Mouse (Mus musculus) urinary bladder, postnatal 0 days (tissue): ENCODE measurements around the gene Rgl2. TPM values are rescaled to one million over a fixed set of nuclear protein-coding genes. Genes with fewer than 3 reads are reported as not detected.

Experiments
- microRNA-seq: library from miRNA; unstranded; fragments of <30 nt; microRNA quantifications from one replicate; pipeline ENCODE4, GENCODE M21; 2016
- polyA plus RNA-seq: library from polyadenylated mRNA; unstranded; fragments of >200 nt; fragmentation: Nextera tagmentation; extraction: Ambion mirVana; gene quantifications from 2 replicates; pipeline ENCODE4 v1.2.1, GENCODE M21; 2015

Gene Rgl2
- polyA plus RNA-seq = 23.8 and 27.2 TPM in 2 replicates

DNA sequence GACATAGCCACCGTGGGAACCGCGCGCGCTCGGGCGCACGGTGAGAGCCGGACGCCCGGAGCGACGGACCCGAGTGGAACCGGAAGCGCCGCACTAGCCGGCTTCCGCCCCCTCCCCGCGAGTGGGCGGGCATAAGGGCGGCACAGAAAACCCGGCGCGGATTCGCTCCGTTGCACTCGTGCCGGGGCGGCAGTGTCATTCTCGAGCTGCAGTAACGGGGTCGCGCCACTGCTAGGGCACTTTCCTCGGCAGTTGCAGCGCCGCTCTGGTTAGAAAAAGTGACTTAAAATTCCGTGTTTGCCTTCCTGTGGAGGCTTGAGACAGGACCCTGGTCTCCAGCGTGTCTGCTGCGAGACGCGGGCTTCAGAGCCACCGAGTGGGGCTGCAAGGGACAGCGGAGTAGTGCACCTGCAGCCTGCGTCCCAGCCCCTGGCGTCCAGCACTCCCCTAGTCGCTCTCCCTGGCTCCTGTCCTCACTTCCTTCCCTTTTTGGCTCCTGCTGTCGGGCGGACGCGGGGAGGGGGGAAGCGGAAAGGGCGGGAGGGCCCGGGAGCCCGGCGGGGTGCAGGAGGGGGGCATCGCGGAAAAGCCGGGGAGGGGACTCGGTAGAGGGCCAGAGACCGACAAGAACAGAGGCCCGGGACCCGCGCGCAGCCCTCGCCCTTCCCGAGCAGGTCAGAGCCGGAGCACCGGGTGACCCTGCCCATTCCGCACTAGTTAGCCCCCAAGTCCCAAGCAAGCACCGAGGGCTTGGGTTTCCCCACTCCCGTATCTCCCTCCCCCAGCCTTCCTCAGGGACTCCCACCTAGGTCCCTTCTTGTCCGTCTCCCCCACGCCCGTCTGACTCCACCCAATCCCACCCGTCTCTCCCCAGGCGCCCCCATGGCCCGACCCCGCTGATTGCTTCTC is at the start of gene Rgl2:
Gene Rgl2 (plus strand): TSS at position 173 of the 909 bp plus-strand sequence.

DNA sequence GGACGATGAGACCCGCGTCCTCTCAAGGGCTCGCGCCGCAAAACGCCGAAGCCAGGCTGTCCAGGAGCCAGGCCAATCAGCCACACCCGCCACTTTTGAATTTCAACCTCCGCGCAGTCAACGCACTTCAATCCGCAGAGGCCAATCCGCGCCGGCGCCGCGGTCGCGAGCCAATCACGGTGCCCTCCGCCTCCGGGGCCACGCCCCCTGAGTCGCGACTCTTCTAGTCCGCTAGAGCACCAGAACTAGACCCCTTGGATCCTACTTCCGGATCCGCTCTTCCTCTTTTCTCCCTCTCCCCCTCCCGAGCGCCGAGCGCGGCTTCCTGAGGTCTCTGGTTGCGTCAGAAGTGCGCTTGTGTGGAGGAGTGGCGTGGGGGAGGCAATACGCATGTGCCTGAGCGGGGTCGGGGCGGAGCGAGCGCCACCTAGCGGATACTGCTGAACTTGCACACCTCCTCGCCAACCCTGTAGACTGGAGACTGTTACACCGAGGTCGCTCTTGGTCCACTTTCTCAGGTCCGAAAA is 38.7 kb upstream of the Rgl2 start, which contains the start of gene Kifc1:
Gene Kifc1 (minus strand): TSS at position 129 of the 527 bp plus-strand sequence.

GRCm38 (mm10) chr17:33904835-33905234 is 24.5 kb upstream of the Rgl2 start, which contains the start of gene Platr17:
Platr17 (plus strand) TSS chr17:33905135.

DNA sequence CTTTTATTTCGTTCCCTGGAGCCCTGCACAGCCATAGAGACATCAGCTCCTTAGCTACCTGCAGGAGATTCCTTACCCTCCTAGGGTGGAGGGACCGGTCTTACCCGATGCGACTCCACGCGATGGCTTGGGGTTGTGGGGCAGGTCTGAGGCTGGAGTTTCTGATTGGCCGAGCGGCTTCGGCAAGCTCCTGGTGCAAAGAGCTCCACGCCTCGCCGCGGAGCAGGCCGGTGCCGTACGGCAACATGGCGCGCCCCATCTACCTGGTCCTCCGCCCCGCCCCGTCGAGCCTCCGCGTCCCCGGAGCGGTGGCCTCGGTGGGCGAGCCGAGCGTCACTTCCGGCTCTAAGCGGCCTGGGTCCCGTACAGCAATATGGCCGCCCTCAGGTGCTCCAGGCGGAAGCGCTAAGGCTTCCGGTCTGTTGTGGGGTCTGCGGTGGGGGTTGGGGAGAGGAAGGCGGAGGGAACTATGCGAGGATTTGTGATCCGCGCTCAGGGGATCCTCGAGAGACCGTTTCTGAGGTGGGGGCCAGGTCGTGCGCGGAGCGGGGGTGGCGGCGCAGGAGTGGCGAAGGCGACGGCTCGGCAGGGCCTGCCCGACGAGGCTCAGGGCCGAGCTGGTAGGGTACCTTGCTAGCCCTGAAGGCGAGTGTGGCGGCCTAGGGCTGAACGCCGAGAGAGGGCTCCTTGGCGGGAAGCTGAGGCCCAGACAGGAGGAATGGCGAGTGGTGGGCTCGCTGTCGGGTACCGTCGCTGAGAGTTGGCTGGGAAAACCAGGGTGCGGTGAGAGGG is 20.1 kb upstream of the Rgl2 start, which contains the start of gene Daxx:
Gene Daxx (plus strand): TSS at position 338 of the 792 bp plus-strand sequence.

DNA sequence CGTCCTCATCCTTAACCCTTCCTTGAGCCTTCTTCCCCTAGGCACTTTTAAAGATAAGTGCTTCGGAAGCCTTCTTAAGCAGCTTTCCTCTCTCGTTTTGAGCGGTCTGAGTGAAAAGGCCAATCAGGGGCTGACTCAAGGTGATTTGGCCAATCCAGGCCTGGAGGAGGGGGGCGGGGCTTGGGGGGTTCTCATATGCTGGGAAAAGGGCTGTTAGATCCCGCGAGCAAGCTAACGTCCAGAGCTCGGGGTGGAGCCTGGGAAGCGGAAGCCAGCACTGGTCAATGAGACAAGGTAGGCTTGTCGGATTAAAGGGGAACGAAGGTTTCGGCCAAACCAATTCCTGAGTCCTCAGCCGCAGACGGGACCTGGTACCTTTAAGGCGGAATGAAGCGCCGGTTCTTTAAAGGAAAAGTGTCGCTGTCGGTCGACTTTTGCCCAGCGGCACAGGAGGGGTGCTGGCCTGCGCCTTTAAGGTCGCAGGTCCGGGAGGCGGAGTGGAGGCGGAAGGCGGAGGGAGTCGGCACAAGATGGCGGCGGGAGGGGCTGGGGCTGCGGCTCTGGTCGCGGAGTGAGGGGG is 13.6 kb upstream of the Rgl2 start, which contains the start of the genes Tapbp and Zbtb22:
Gene Tapbp (plus strand): TSS at position 229 of the 580 bp plus-strand sequence.
Gene Zbtb22 (plus strand): TSS at position 234 of the 580 bp plus-strand sequence.

DNA sequence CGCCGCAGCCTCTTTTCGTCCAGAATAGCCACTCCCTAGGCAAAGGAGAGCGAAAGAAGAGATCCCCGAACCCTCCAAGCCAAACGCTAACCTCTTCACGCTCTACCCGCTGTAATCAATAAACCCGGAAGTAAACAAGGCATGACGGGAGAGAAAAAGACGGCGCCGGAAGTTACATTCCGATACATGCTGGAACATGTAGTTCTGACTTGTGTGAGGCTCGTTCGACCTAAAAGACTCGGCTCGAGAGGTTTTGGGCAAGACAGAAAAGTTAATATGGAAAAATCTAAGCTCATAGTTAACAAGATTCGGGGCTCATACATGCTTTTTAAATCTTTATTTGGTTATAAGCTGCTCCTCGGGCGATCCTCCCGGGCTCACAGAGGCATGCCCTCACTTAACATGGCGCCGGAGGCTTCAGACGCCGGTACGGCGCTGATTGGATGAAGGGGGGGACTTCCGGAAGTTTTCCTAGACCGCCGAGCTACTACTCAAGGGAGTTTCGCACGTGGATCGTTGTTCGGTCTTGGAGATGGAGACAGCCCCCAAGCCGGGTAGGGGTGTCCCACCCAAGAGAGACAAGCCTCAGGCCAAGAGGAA is 11.0 kb downstream of the Rgl2 start, which contains the start of the genes Pfdn6 and Wdr46:
Gene Pfdn6 (minus strand): TSS at position 138 of the 600 bp plus-strand sequence.
Gene Wdr46 (plus strand): TSS at position 455 of the 600 bp plus-strand sequence.

DNA sequence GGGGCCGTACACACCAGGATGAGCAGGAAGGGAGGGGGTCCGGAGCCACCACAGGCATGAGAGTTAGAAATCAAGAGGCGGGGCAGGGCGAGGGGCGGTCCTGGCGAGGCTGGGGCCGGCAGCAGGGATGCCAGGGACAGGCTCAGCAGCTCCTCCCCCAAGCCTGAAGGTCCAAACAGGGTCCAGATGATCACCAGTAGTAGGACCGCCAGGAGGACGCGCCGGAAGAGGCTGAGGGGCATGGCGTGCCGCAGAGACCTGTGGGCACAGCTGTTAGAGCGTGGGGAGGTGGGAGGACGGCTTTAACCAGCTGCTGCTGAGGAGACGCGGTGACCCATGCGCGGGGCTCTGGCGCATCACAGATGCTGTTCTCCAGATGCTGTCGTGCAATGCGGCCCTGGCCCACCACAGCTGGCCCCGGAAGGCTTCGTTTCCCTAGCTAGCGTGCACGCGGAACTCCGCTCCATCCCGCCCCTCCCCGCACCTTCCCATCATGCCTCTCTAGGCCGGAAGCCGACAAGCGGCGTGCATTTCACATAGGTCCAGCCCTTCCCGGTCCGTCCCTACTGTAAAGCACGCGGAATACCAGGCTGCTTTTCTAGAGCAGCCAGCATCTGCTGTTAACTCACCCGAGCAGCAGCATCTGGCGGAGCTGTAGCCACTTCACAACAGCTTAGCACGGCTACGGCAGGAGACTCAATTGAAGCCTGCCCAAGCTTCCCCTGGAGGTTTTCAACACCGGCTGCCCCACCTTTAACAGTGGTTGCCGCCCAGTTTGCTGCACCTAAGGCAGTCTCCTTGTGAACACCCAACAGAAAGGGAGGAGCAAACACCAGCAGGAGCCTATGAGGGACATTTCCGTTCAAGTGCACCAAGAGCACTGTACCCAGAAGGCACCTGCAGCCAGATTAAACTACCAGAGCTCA is 21.9 kb downstream of the Rgl2 start, which contains the start of gene B3galt4:
Gene B3galt4 (minus strand): TSS at position 468 of the 926 bp plus-strand sequence.

DNA sequence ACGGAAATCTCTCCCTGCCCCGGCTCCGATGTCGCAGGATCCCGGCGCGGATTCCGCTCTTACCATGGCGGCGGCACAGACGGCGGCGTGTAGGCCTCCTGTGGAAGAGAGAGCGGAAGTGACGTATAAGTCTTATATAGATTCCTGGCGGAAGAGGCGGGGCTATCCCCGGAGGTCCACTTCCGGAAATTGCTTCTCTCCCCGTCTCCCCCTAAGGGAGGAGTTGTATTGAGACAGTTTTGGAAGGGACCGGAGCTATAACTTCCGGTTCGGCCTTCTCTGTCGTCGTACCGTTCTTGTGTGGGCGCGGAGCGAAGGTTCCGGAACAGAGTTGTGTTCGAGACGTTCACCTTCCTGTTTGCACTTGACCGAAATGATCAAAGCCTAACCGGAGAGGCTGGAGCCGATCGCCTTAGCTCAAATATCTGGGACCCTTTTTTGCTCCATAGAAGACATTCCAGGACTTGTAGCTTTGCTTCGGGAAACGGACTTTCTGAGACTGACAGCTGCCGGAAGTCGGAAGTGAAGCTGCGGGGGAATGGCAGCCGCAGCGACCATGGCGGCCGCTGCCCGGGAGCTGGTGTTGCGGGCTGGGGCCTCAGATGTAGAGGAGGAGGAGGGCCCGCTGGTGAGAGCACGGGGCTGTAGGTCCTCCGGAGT is 26.3 kb downstream of the Rgl2 start, which contains the start of the genes Vps52 and Rps18:
Gene Vps52 (plus strand): TSS at position 258 of the 660 bp plus-strand sequence.
Gene Rps18 (minus strand): TSS at position 447 of the 660 bp plus-strand sequence.

Small RNAs within 50 kb of the gene (microRNA-seq; reads per million reads assigned to microRNA genes)
- not detected for gene Gm27740

Other genes starting within 250 kb of the Rgl2 start
- 109 and 132 TPM in 2 replicates for gene Hnrnpm, start 242.7 kb upstream of the Rgl2 start, polyA plus RNA-seq
- 87.0 and 101 TPM in 2 replicates for gene March2, start 210.9 kb upstream of the Rgl2 start, polyA plus RNA-seq
- gene Rab11b, start 169.0 kb upstream of the Rgl2 start, polyA plus RNA-seq = 246 and 249 TPM in 2 replicates
- gene Angptl4, start 147.7 kb upstream of the Rgl2 start, polyA plus RNA-seq = 32.3 and 36.8 TPM in 2 replicates
- 21.2 and 23.5 TPM in 2 replicates for gene Kank3, start 119.0 kb upstream of the Rgl2 start, polyA plus RNA-seq
- 778 and 855 TPM in 2 replicates for gene Rps28, start 105.0 kb upstream of the Rgl2 start, polyA plus RNA-seq
- 513 and 574 TPM in 2 replicates for gene Ndufa7, start 105.0 kb upstream of the Rgl2 start, polyA plus RNA-seq
- 22.6 and 27.1 TPM in 2 replicates for gene Cd320, start 86.5 kb upstream of the Rgl2 start, polyA plus RNA-seq
- not detected in 2 replicates for gene Gm7029, start 55.7 kb upstream of the Rgl2 start, polyA plus RNA-seq
- 1.3 and 1.9 TPM in 2 replicates for gene Kifc1, start 38.9 kb upstream of the Rgl2 start, polyA plus RNA-seq
- gene Platr17, start 24.4 kb upstream of the Rgl2 start, polyA plus RNA-seq = 0.20 and 0.88 TPM in 2 replicates
- 23.1 and 26.3 TPM in 2 replicates for gene Daxx, start 20.1 kb upstream of the Rgl2 start, polyA plus RNA-seq
- gene Tapbp, start 13.6 kb upstream of the Rgl2 start, polyA plus RNA-seq = 68.1 and 71.1 TPM in 2 replicates
- gene Zbtb22, start 13.6 kb upstream of the Rgl2 start, polyA plus RNA-seq = 12.5 and 13.1 TPM in 2 replicates
- 93.9 and 108 TPM in 2 replicates for gene Pfdn6, start 10.8 kb downstream of the Rgl2 start, polyA plus RNA-seq
- 18.0 and 19.4 TPM in 2 replicates for gene Wdr46, start 11.1 kb downstream of the Rgl2 start, polyA plus RNA-seq
- gene B3galt4, start 21.9 kb downstream of the Rgl2 start, polyA plus RNA-seq = 6.4 and 6.7 TPM in 2 replicates
- gene Vps52, start 26.3 kb downstream of the Rgl2 start, polyA plus RNA-seq = 28.7 and 29.0 TPM in 2 replicates
- 1,535 and 1,858 TPM in 2 replicates for gene Rps18, start 26.5 kb downstream of the Rgl2 start, polyA plus RNA-seq
- gene H2-K1, start 70.8 kb downstream of the Rgl2 start, polyA plus RNA-seq = 97.3 and 136 TPM in 2 replicates
- gene Ring1, start 95.1 kb downstream of the Rgl2 start, polyA plus RNA-seq = 12.7 and 13.4 TPM in 2 replicates
- gene H2-Ke6, start 98.5 kb downstream of the Rgl2 start, polyA plus RNA-seq = 39.1 and 39.5 TPM in 2 replicates
- 139 and 141 TPM in 2 replicates for gene Slc39a7, start 102.1 kb downstream of the Rgl2 start, polyA plus RNA-seq
- gene Rxrb, start 102.3 kb downstream of the Rgl2 start, polyA plus RNA-seq = 22.6 and 25.7 TPM in 2 replicates
- gene Col11a2, start 109.9 kb downstream of the Rgl2 start, polyA plus RNA-seq = 0.26 and 0.34 TPM in 2 replicates
- gene H2-Oa, start 162.8 kb downstream of the Rgl2 start, polyA plus RNA-seq = 0.24 TPM in 1 of 2 replicates, not detected in the other
- 5.8 and 8.1 TPM in 2 replicates for gene H2-DMa, start 190.0 kb downstream of the Rgl2 start, polyA plus RNA-seq
- gene Brd2, start 193.1 kb downstream of the Rgl2 start, polyA plus RNA-seq = 53.0 and 53.2 TPM in 2 replicates
- gene H2-DMb2, start 213.8 kb downstream of the Rgl2 start, polyA plus RNA-seq = 0.13 TPM in 1 of 2 replicates, not detected in the other
- 1.5 and 2.6 TPM in 2 replicates for gene H2-DMb1, start 223.5 kb downstream of the Rgl2 start, polyA plus RNA-seq